Mouse (Mus musculus) left cerebral cortex, postnatal 25 days (tissue): ENCODE data around the gene Syt14. TPM values are rescaled to one million over a fixed set of nuclear protein-coding genes. Genes with fewer than 3 reads are reported as not detected.

Experiments
- DNase-seq, 2 experiments: peaks; one replicate each; pipeline ENCODE4 v3.0.0; 2022; ENCODE audit warnings: low spot score in 2 of 2, mixed read lengths in 1 of 2
- intact Hi-C: fragments of 180-260 bp; cut with DNase I; formaldehyde crosslinking; loops from one replicate; pipeline ENCODE4 v1.15.1; 2025
- total RNA-seq, 2 experiments: library from RNA; stranded (reverse); gene quantifications; 2 replicates each; pipeline ENCODE4 v1.2.3; 2021

The Syt14 gene
- total RNA-seq, 2 experiments from 2014 or later, result 25.4 to 26.5 TPM

- intact Hi-C loops, result no loop called here
- no peak for DNase-seq
These were observed 41.2 kb downstream of the Syt14 start for GRCm38 (mm10) chr1:192994179-192994873.

- no peak for DNase-seq
These were observed 42.1 kb downstream of the Syt14 start for GRCm38 (mm10) chr1:192993491-192993890.

GRCm38 (mm10) chr1:192987203-192987602, 48.4 kb downstream of the Syt14 start:
- intact Hi-C loops, result no loop called here
- DNase-seq, result no peak

More at GRCm38 (mm10) chr1:192993491-192993890, 42.1 kb downstream of the Syt14 start:
- intact Hi-C loops, result no loop called here

GRCm38 (mm10) chr1:192986481-192986880, 49.1 kb downstream of the Syt14 start:
- DNase-seq, result no peak
- intact Hi-C loops, result no loop called here

- intact Hi-C loops, result no loop called here
- no peak for DNase-seq
These were observed 51.2 kb downstream of the Syt14 start for GRCm38 (mm10) chr1:192984333-192984732.

GRCm38 (mm10) chr1:192981658-192982057, 53.9 kb downstream of the Syt14 start:
- DNase-seq, result no peak
- intact Hi-C loops, result no loop called here

- no peak for DNase-seq
- intact Hi-C loops, result no loop called here
These were observed 54.5 kb downstream of the Syt14 start for GRCm38 (mm10) chr1:192981120-192981519.

- no peak for DNase-seq
- intact Hi-C loops, result no loop called here
These were observed 73.3 kb downstream of the Syt14 start for GRCm38 (mm10) chr1:192962323-192962722.

- intact Hi-C loops, result no loop called here
- no peak for DNase-seq
These were observed 87.8 kb downstream of the Syt14 start for GRCm38 (mm10) chr1:192947839-192948173.

- DNase-seq, result no peak
- intact Hi-C loops, result no loop called here
These were observed 88.3 kb downstream of the Syt14 start for GRCm38 (mm10) chr1:192947170-192947838.

GRCm38 (mm10) chr1:192939033-192939432, 96.5 kb downstream of the Syt14 start:
- intact Hi-C loops, result no loop called here
- DNase-seq, result no peak

GRCm38 (mm10) chr1:192937956-192938355, 97.6 kb downstream of the Syt14 start:
- intact Hi-C loops, result no loop called here
- peak in 1 of 2 experiments; percentile 37 for DNase-seq

GRCm38 (mm10) chr1:192931797-192932196, 103.8 kb downstream of the Syt14 start:
- intact Hi-C loops, result no loop called here
- no peak for DNase-seq

- intact Hi-C loops, result loop anchor here (2.0 to 10.0 kb wide), 3 partner anchors 127 to 213 kb away; no protein-coding TSS in a partner anchor
- no peak for DNase-seq
These were observed 123.4 kb downstream of the Syt14 start for GRCm38 (mm10) chr1:192912101-192912728.

GRCm38 (mm10) chr1:192901516-192901915, 134.1 kb downstream of the Syt14 start:
- intact Hi-C loops, result no loop called here
- DNase-seq, result no peak

GRCm38 (mm10) chr1:192900913-192901312, 134.7 kb downstream of the Syt14 start:
- DNase-seq, result no peak
- intact Hi-C loops, result no loop called here

GRCm38 (mm10) chr1:192898742-192899141, 136.8 kb downstream of the Syt14 start:
- intact Hi-C loops, result no loop called here
- no peak for DNase-seq

GRCm38 (mm10) chr1:192897218-192897617, 138.4 kb downstream of the Syt14 start:
- intact Hi-C loops, result no loop called here
- no peak for DNase-seq

- no peak for DNase-seq
- intact Hi-C loops, result no loop called here
These were observed 139.5 kb downstream of the Syt14 start for GRCm38 (mm10) chr1:192896076-192896475.

- no peak for DNase-seq
- intact Hi-C loops, result no loop called here
These were observed 144.9 kb downstream of the Syt14 start for GRCm38 (mm10) chr1:192890716-192891115.
